Mouse (Mus musculus) liver, embryonic 16.5 days (tissue): ENCODE data around the gene Selenov. TPM values are rescaled to one million over a fixed set of nuclear protein-coding genes. Genes with fewer than 3 reads are reported as not detected.
A peak's percentile ranks its signal among the peaks of the same experiment; 100 is the strongest.

Experiments
- ATAC-seq: fragments of 200-750 bp; cut with Nextera tagmentation; 2 replicates; pipeline ENCODE4 v1.8.0; 2017; ENCODE audit warnings: low read depth, mild to moderate bottlenecking, moderate number of reproducible peaks, moderate library complexity
- H3K27ac ChIP-seq: fragments of 300-500 bp; sonication (generic); 2 replicates; pipeline ENCODE4 v1.5.1; 2014; ENCODE audit warnings: mild to moderate bottlenecking, low read length
- H3K27me3 ChIP-seq: fragments of 300-500 bp; sonication (generic); 2 replicates; pipeline ENCODE4 v1.6.1; 2014; ENCODE audit warnings: low read depth, low read length, mixed read lengths; ENCODE audit not compliant: control insufficient read depth, insufficient read depth
- H3K36me3 ChIP-seq: fragments of 300-500 bp; sonication (generic); 2 replicates; pipeline ENCODE4 v1.6.1; 2014; ENCODE audit warnings: mild to moderate bottlenecking; ENCODE audit not compliant: control insufficient read depth, insufficient read depth
- H3K4me1 ChIP-seq: fragments of 300-500 bp; sonication (generic); 2 replicates; pipeline ENCODE4 v1.6.1; 2014; ENCODE audit warnings: low read depth, low read length, mixed read lengths; ENCODE audit not compliant: control insufficient read depth
- H3K4me2 ChIP-seq: fragments of 300-500 bp; sonication (generic); 2 replicates; pipeline ENCODE4 v1.6.1; 2014; ENCODE audit warnings: low read depth, low read length, mixed read lengths
- H3K4me3 ChIP-seq: fragments of 300-500 bp; sonication (generic); 2 replicates; pipeline ENCODE4 v1.5.1; 2014; ENCODE audit warnings: low read depth, mild to moderate bottlenecking, low read length
- H3K9ac ChIP-seq: fragments of 300-500 bp; sonication (generic); 2 replicates; pipeline ENCODE4 v1.6.1; 2014; ENCODE audit warnings: low read depth, low read length
- H3K9me3 ChIP-seq: fragments of 300-500 bp; sonication (generic); replicated peaks from 2 replicates; pipeline ENCODE4 v1.6.1; 2016; ENCODE audit warnings: low read length; ENCODE audit not compliant: control insufficient read depth
- WGBS: fragments of 180-500 bp; shearing (Covaris S2); extraction: QIAGEN DNeasy Blood & Tissue Kit; methylation state at CpG from one replicate; pipeline ENCODE4 v1.1.7; 2014; ENCODE audit not compliant: insufficient replicate concordance; 5-methylcytosine and 5-hydroxymethylcytosine counted together
- polyA plus RNA-seq: library from polyadenylated mRNA; unstranded; fragments of >200 nt; fragmentation: Nextera tagmentation; extraction: Ambion mirVana; gene quantifications from 2 replicates; pipeline ENCODE4 v1.2.1, GENCODE M21; 2015

Gene Selenov
- polyA plus RNA-seq, 1 experiment from 2014 or later: not detected

DNA sequence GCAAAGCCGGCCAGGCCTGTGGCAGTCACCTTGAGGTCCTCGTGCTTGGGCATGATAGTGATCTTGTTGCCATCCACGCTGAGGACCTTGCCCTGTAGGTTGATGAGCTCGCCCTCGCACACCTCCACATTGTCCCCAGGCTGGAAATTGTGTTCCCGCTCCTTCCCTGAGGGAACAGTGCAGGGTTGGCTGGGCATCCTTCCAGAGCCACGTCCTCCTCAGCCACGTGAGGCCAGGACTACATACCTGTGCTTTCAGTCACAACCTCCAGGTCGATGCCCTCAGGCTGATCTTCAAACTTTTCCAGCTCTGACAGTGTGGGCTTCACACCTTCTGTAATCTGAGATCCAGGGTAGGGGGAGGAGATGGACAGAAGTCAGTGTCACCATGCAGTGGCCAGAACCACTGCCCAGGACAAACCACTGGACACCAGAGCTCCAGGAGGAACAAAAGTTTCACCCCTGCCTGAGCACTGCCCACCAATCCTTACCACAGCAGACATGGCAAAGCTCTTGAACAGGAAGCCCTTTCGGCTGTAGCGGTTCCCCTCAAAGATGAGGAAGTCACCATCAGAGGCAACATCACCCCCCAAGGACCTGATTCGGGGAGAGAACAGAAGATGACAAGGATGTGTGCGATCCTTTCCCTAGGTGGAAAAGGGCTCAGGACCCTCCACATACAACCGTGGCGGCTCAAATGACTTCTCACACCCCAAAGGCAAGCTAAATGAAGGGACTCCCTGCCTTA is 31.2 kb upstream of the Selenov start:
- H3K9me3 ChIP-seq: no peaks in the 10 kb centered on the region
- WGBS: 72% methylated on average over 15 of the region's 15 CpGs
- no peak overlapping the region for H3K9ac ChIP-seq
- no peak overlapping the region for H3K27ac ChIP-seq
- no peak overlapping the region for H3K4me2 ChIP-seq
- H3K4me1 ChIP-seq: no peaks in the 10 kb centered on the region; the same call in 1 of the 2 replicates
- peak; percentile 16; the same call in 1 of the 2 replicates for ATAC-seq
- H3K27me3 ChIP-seq: no peaks in the 10 kb centered on the region
- H3K4me3 ChIP-seq: no peak overlapping the region
- peaks cover 69% of the 10 kb centered on the region for H3K36me3 ChIP-seq

GRCm38 (mm10) chr7:28318714-28319113 is 27.7 kb upstream of the Selenov start:
- Histone ChIP-seq H3K27me3 (no peaks in the 10 kb centered on the region), H3K9ac (no peak overlapping the region), H3K36me3 (peaks cover 75% of the 10 kb centered on the region), H3K4me1 (no peaks in the 10 kb centered on the region; the same call in 1 of the 2 replicates), H3K27ac (no peak overlapping the region), H3K9me3 (no peaks in the 10 kb centered on the region), H3K4me2 (no peak overlapping the region), H3K4me3 (no peak overlapping the region)
- ATAC-seq: no peak
- 87% methylated on average over 17 of the region's 17 CpGs for WGBS

GRCm38 (mm10) chr7:28318036-28318435 is 27.1 kb upstream of the Selenov start:
- 63% methylated on average over 3 of the region's 3 CpGs for WGBS
- H3K36me3 ChIP-seq: peaks cover 68% of the 10 kb centered on the region
- H3K27me3 ChIP-seq: no peaks in the 10 kb centered on the region

GRCm38 (mm10) chr7:28311926-28312543 is 21.0 kb upstream of the Selenov start, which contains the start of gene Timm50:
TSS of gene Timm50 (minus strand) at chr7:28312072.
- Histone ChIP-seq H3K27ac (peak within 1 kb of the TSS; percentile 63; the same call in 1 of the 2 replicates), H3K36me3 (peaks cover 41% of the 10 kb centered on the region), H3K4me2 (peak within 1 kb of the TSS; percentile 90), H3K4me3 (peak within 1 kb of the TSS; percentile 98), H3K9me3 (no peaks in the 10 kb centered on the region), H3K9ac (peak within 1 kb of the TSS; percentile 92), H3K4me1 (peaks cover 18% of the 10 kb centered on the region), H3K27me3 (no peaks in the 10 kb centered on the region)
- under 1% methylated on average over 44 of the region's 45 CpGs for WGBS
- ATAC-seq: peak; percentile 99

More at GRCm38 (mm10) chr7:28318036-28318435, 27.1 kb upstream of the Selenov start:
- Histone ChIP-seq H3K9ac (no peak overlapping the region), H3K4me2 (no peak overlapping the region), H3K9me3 (no peaks in the 10 kb centered on the region), H3K27ac (no peak overlapping the region), H3K4me1 (peaks cover 1% of the 10 kb centered on the region), H3K4me3 (no peak overlapping the region)
- ATAC-seq: no peak

GRCm38 (mm10) chr7:28311151-28311925 is 20.4 kb upstream of the Selenov start:
- no peaks in the 10 kb centered on the region for H3K27me3 ChIP-seq
- peak overlapping the region; percentile 98 for H3K4me3 ChIP-seq
- peak overlapping the region; percentile 90 for H3K4me2 ChIP-seq
- H3K9me3 ChIP-seq: no peaks in the 10 kb centered on the region
- WGBS: 3% methylated on average over 32 of the region's 35 CpGs
- H3K27ac ChIP-seq: peak overlapping the region; percentile 63; the same call in 1 of the 2 replicates
- H3K4me1 ChIP-seq: peaks cover 18% of the 10 kb centered on the region
- peak; percentile 23 for ATAC-seq
- peak overlapping the region; percentile 92 for H3K9ac ChIP-seq
- peaks cover 41% of the 10 kb centered on the region for H3K36me3 ChIP-seq

DNA sequence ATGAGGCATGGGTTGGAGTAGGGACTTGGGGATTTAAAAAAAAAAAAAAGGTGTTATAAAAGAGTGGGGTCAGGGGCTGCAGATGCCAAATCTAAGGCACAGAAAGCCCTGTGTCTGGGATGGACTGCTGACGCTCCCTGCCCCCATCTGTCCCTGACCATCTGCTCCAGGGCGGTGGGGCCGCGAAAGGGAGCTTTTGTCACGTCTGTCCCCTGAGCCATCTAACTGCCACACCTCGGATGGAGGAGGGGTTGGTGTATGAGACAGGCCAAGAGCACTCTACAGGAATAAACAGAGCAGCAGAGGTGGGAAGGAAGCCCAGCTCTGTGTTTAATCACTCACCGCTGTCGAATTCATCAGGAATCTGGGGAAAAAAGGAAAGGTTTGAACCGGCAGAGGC is 18.8 kb upstream of the Selenov start:
- Histone ChIP-seq H3K4me3 (no peak overlapping the region), H3K4me2 (no peak overlapping the region), H3K36me3 (peaks cover 31% of the 10 kb centered on the region), H3K27ac (no peak overlapping the region), H3K9ac (no peak overlapping the region), H3K27me3 (no peaks in the 10 kb centered on the region), H3K9me3 (no peaks in the 10 kb centered on the region), H3K4me1 (peaks cover 18% of the 10 kb centered on the region)
- no peak for ATAC-seq
- WGBS: 68% methylated on average over 9 of the region's 9 CpGs

DNA sequence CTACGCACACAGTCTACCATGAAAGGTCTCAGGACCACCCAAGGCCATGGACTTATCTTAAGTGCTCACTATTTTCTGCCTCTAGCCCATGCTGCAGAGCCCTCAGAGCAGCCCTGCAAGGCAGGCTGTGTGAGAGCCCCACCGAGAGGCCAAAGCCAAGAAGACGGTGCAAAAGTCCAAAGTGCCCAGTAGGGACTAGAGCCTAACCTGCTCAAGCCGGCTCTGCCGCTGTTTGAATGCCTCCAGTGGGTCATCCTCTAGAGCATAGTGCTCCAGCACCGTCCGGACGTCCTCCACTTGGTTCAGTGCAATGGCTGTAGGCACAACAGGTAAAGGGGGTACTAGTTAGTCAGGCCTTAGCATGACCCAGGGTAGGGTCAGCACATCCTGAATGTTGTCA is 15.2 kb upstream of the Selenov start:
- ATAC-seq: no peak
- Histone ChIP-seq H3K9ac (no peak overlapping the region), H3K4me3 (no peak overlapping the region), H3K4me2 (no peak overlapping the region), H3K27ac (no peak overlapping the region), H3K9me3 (no peaks in the 10 kb centered on the region), H3K27me3 (peaks cover 15% of the 10 kb centered on the region), H3K4me1 (peaks cover 10% of the 10 kb centered on the region), H3K36me3 (peaks cover 30% of the 10 kb centered on the region)
- 87% methylated on average over 8 of the region's 8 CpGs for WGBS

- H3K27me3 ChIP-seq: peaks cover 21% of the 10 kb centered on the region
- H3K9me3 ChIP-seq: no peaks in the 10 kb centered on the region
- no peak overlapping the region for H3K9ac ChIP-seq
- no peak overlapping the region for H3K27ac ChIP-seq
- no peak for ATAC-seq
- H3K36me3 ChIP-seq: peaks cover 30% of the 10 kb centered on the region
- no peak overlapping the region for H3K4me2 ChIP-seq
- peaks cover 5% of the 10 kb centered on the region for H3K4me1 ChIP-seq
- WGBS: 75% methylated on average over 10 of the region's 10 CpGs
- no peak overlapping the region for H3K4me3 ChIP-seq
Observed at GRCm38 (mm10) chr7:28305641-28306040, 14.7 kb upstream of the Selenov start.
